Mouse (Mus musculus) gastrocnemius, adult 2 months (tissue): Measurements from ENCODE around the gene Phb2. TPM values are rescaled to one million over a fixed set of nuclear protein-coding genes. Genes with fewer than 3 reads are reported as not detected.

Experiments used
- DNase-seq: peaks from one replicate; pipeline ENCODE4 v3.0.0; 2022
- H3K27ac ChIP-seq: fragments of 200-600 bp; 2 replicates; pipeline ENCODE4 v1.8.1; 2022; ENCODE audit warnings: mild to moderate bottlenecking
- H3K4me3 ChIP-seq: fragments of 200-600 bp; 2 replicates; pipeline ENCODE4 v1.8.1; 2022; ENCODE audit warnings: mild to moderate bottlenecking, moderate library complexity
- CTCF ChIP-seq: fragments of 200-600 bp; IDR thresholded peaks from 2 replicates; pipeline ENCODE4 v1.8.1; 2022; ENCODE audit warnings: antibody characterized with exemption, mild to moderate bottlenecking, moderate library complexity
- intact Hi-C: fragments of 180-260 bp; cut with DNase I; formaldehyde crosslinking; loops from one replicate; pipeline ENCODE4 v1.15.1; 2025
- total RNA-seq, 2 experiments: library from RNA; stranded (reverse); gene quantifications; 2 replicates each; pipeline ENCODE4 v1.2.3; 2021

Gene Phb2
- total RNA-seq, 2 experiments from 2014 or later, result 142 to 184 TPM

DNA sequence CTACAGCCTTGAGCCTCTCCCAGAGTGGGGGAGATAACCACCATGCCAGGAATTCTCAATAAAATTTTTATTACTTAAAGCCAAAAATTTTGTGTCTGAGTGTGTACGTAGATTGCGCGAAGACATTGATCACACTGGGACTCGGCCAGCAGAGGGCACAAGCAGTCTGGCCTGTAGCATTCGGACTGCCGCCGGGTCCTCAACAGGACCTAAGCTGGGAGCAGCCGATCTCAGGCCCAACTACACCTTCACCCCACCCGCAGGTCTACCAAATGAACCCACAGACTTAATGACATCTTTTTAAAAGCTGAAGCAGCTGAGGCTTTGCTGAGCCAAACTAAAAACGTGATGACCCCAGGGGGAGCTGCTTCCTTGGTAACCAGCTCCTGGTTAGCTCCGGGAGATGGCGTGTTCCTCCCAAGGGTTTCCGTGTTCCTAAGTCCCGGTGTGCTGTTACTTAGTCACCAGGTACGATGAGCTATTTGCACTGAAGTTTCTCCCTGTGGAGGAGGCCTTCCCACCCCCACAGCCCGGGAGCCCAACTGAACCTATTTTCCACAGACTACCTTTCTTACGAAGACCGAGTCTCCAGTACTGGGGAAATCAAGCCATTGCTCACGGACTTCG is 4.8 kb downstream of the Phb2 start:
- no peak overlapping the region for H3K27ac ChIP-seq
- peak; percentile 54 for TF ChIP-seq CTCF
- peak; percentile 57 for DNase-seq
- no peak overlapping the region for H3K4me3 ChIP-seq
- intact Hi-C loops, result no loop called here

DNA sequence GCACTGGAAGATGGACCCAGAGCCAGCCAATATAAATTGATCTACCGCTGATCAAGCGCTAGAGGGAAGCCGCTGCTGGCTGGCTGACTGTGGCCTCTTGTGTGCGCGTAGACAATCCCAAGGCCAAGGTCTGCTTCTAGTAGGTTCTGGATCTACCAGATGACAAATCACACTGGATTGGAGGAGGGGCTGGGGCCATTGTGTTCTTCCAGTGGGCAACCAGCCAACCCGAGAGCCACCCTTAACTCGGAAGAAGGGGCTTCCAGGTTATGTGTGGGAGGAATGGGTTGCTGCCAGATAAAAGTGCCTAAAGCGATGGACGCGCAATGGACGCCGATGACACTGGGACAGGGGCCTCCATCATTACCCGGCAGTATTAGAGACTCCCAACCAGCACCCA is 5.8 kb downstream of the Phb2 start:
- H3K4me3 ChIP-seq, result no peak overlapping the region
- no peak for TF ChIP-seq CTCF
- intact Hi-C loops, result no loop called here

DNA sequence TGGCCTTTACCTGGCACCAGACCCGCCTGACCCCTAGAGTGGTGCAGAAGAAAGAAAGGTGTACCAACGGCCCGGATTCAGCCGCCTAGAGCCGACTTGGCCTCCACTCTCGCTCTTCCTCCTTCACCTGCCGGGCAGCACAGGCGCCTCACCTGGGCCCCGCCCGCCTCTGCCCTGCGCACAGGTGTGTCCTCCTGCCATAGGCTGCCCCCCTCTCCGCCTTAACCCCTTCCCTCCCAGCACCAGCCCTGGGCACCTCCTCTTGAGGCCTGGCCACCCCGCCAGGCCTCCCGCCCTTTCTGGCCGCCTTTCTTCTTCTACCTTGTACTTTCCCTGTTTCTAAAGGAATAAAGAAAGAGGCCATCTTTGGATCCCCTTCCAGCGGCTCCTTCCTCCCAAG is 6.6 kb downstream of the Phb2 start:
- Histone ChIP-seq H3K27ac (no peak overlapping the region), H3K4me3 (no peak overlapping the region)

More for the DNA sequence above, 5.8 kb downstream of the Phb2 start:
- no peak for DNase-seq
- no peak overlapping the region for H3K27ac ChIP-seq

DNA sequence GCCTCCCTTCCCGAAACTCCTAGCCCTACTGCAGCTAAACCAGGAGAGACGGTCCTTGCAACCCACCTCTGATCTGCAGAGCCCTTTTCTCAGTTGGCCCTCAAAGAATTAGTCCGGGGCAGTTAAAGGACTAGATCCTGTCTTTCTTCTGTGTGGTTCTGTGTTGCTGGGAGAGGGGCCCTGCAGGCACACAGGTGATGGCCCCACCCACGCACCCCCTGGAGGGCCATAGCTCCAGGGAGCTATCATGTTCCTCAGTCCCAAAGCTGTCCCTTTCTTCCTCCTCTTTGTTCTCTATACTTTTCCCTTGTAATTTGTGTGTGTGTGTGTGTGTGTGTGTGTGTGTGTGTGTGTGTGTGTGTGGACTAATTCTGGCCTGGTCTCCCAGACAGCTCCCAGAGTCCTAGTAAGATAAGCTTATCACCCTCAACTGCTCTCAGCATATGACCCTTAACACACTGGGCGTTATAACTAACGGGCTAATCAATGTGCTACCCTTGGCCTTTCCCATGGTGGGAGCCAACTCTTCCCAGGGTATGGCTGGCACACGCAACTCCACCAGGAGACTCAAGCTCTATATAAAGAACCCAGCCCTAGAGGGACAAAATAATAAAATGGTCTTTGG is 7.3 kb downstream of the Phb2 start:
- Histone ChIP-seq H3K4me3 (no peak overlapping the region), H3K27ac (no peak overlapping the region)
- intact Hi-C loops, result no loop called here
- TF ChIP-seq CTCF, result no peak
- no peak for DNase-seq

More for the DNA sequence above, 6.6 kb downstream of the Phb2 start:
- TF ChIP-seq CTCF, result no peak
- DNase-seq, result no peak
- intact Hi-C loops, result no loop called here

DNA sequence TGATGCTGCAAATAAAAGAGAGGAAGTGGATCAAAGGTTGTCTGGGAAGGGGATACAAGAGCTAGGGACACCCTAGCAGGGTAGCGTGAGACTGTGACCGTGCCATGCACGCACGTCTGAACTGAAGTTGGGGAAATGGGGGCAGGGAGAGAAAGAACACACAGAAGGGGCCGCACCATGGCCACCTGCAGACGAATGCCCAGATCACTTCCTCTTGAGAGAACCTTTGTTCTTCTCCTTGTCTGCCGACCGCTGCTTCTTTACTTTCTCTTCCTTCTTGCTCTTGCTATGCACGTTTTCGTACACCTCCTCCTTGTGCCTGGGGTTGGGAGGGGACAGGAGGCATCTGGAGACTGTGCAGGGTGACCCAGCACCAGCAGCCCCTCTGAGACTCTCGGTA is 8.8 kb downstream of the Phb2 start:
- no peak for DNase-seq
- intact Hi-C loops, result no loop called here
- no peak overlapping the region for H3K27ac ChIP-seq
- H3K4me3 ChIP-seq, result no peak overlapping the region
- TF ChIP-seq CTCF, result no peak

DNA sequence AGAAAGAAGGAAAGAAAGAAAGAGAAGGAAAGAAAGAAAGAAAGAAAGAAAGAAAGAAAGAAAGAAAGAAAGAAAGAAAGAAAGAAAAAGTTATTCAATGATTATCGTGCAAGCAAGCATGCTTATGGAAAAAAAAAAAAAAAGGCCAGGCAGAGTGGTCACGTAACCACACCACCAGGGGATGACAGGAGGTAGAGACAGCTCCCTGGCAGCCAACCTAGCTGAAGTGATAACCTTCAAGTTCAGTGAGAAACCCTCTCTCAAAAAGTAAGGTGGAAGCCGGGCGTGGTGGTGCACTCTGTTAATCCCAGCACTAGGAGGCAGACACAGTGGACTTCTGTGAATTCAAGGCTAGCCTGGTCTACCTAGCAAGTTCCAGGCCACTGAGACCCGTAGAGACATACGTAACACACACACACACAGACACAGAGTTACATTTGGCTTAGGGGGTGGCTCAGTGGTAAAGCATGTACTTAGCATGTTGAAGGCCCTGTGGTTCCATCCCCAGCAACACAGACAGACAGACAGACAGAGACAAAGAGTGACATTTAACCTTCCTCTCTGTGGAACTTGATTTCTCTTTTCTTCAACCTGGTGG is 10.8 kb downstream of the Phb2 start:
- no peak overlapping the region for H3K4me3 ChIP-seq
- intact Hi-C loops, result no loop called here
- H3K27ac ChIP-seq, result no peak overlapping the region
- TF ChIP-seq CTCF, result no peak
- no peak for DNase-seq

DNA sequence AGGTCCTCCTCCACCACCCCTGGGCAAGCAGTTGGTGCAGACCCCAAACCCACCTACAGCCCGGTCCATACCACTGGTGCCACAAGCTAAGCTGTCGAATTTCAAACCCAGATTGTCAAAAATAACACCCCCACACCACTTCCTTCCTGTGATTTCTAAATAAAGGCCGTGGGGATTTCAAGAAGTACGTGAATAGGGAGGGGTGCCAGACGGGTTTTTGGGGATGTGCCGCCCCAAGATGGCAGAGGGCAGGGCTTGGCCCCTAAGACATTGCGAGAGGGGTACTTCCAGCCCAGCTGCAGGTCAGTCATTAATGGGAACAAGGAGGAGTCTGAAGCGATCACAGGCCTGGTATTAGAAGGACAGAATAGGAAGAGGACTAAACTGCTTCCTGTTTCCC is 11.4 kb downstream of the Phb2 start:
- Histone ChIP-seq H3K4me3 (no peak overlapping the region), H3K27ac (no peak overlapping the region)
- intact Hi-C loops, result no loop called here
- no peak for DNase-seq
- no peak for TF ChIP-seq CTCF

DNA sequence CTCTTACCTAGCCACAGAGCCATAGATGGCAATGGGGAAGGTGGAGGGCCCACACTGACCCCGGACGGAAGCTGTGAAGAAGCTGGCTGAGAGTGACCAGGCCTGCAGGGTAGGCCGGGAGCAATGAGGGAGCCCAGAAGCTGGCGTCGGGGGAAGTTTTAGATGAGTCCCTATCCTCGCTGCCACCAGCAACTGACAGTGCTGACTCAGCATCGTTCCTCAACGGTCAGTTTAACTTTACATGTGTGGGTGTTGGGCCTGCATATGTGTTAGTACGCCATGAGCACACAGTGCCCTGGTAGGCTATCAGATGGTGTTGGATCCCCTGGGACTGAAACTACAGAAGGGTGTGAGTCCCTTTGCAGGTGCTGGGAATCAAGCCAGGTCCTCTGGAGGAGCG is 12.3 kb downstream of the Phb2 start:
- no peak for TF ChIP-seq CTCF
- no peak for DNase-seq
- Histone ChIP-seq H3K27ac (no peak overlapping the region), H3K4me3 (no peak overlapping the region)
- intact Hi-C loops, result no loop called here

DNA sequence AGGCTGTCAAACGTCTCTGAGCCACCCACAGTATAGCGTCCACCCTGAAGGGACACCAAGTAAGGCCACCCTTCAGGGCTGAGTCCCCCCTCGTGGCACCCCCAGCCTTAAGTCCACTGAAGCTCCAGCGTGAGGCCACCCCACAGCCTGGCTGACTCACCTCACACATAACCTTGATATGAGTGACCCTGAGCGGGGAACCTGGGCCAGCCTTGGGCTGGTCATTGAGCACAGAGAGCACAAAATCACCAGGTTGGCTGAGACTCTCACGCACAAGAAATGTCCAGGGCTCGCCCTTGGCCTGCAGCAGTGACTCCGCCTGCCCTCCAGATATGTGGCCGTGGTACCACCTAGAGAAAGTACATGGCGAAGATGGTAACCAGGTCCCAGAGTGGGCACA is 16.5 kb downstream of the Phb2 start:
- no peak for DNase-seq
- H3K27ac ChIP-seq, result no peak overlapping the region
- H3K4me3 ChIP-seq, result no peak overlapping the region
- TF ChIP-seq CTCF, result no peak
- intact Hi-C loops, result no loop called here

DNA sequence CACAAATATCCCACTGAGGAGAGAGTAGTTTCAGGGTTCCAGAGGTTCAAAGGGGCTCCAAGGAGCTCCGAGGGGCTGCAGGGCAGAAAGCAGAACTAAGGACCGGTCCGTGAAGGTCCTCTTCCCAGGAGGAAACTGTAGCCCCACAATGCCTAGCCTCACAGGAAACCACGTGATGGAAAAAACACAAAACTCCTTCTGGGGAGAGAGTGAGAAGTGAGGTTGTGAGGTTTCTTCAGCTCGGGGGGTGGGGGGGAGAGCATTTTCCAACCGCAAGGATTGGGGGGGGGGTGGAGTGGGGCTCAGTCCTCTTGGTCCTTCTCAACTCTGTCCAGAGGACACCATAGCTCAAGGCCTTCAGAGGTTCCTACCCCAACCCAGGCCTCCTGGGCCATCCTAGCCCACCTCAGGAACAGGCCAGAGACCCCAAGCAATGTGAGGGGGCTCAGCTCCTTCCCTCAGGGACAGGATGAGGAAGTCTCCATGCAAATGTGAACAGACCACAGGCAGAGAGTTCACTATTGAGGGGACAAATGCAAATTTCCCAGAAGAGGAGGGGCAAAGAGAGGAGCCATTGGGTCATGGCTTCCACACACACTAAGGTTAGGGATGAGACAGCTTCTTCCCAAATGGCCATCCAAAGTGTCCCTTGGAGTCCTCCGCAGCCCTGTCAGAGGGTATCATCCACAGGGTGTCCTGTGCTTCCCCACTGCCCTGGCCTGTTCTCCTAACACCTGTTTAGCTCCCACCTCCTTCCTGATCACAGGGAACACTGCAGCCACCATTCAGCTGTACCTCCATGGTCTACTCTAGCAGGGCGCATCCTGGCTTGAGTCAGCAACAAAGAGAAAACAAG is 17.9 kb downstream of the Phb2 start:
- TF ChIP-seq CTCF, result no peak
- DNase-seq, result no peak
- Histone ChIP-seq H3K27ac (no peak overlapping the region), H3K4me3 (0 out of 2 replicates have a peak overlapping the region, but pooled peaks have one; percentile 19)
- intact Hi-C loops, result loop anchor here (10.0 kb wide), 1 partner anchor 165 kb away; no protein-coding TSS in a partner anchor

DNA sequence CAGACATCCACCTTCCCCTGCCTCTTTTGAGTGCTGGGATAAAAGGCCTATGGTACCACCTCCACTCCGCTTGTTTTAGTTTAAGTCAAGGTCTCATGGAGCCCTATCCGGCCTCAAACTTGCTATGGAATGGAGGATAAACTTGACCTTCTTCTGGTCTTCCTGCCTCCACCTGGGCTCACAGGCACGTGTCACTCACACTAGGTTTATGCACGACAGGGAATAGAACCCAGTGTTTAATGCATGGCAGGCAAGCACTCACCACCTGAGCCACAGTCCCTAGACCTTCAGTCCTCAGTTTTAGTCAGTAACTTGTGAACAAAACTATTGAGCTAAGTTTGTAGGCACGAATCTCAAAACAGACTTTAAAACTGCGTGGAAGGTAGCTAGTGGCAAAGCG is 18.9 kb downstream of the Phb2 start:
- intact Hi-C loops, result loop anchor here (10.0 kb wide), 1 partner anchor 166 kb away; no protein-coding TSS in a partner anchor
- TF ChIP-seq CTCF, result no peak
- H3K27ac ChIP-seq, result no peak overlapping the region
- no peak for DNase-seq
- H3K4me3 ChIP-seq, result no peak overlapping the region

DNA sequence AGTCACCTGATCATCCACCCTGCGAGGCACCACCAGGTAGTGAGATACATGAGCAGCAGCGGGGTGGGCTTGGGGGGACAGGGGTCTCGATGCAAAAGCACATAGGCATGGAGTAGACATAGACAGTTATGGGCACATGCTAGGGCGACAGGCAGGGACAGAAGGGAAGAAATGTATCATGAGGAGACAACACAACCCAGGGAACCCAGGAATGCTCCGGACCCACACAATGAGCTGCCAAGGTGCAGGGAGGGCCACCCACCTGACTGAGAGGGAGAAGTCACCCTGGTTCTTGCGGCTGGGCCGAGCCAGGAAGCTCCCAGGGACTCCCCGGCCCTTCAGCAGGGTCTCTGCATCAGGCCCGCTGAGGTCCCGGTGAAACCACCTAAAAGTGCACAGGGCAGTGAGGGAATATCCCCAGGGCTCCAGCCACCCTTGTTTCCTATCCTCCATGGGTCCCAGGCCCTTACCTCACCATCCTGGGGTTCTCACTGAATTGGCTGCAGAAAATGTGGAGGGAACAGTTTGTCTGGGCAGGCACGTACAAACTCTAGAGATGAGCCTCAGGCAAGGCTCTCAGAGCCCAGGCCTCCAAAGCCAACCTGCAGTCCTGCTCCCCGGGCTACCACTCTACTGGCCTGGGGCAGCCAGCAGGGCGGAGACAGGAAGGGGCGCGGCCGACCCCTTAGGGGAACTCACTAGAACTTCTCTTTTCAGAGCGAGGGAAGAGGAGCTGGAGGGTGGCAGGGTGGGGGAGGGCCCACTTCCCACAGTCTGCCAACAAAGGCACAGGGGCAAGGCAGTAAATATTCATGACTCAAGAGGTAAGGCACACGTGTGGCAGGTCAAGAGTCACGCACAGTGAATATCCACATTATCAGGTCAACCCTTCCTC is 20.6 kb downstream of the Phb2 start:
- intact Hi-C loops, result loop anchor here (10.0 kb wide), 1 partner anchor 168 kb away; no protein-coding TSS in a partner anchor
- Histone ChIP-seq H3K27ac (peak overlapping the region; percentile 16), H3K4me3 (peak overlapping the region; percentile 57)

More for the DNA sequence above, 20.6 kb downstream of the Phb2 start:
- no peak for TF ChIP-seq CTCF
- DNase-seq, result peak; percentile 60
